Mouse (Mus musculus) bone marrow, adult 2 months (tissue): ENCODE measurements at regions not wholly inside any gene's neighbourhood (a gene's known extent, or its start where the extent isn't known, plus 50 kb on each side); places are given as distances from the start of the nearest gene placed in this dataset.

Experiments used
- H3K27ac ChIP-seq: fragments of 200-500 bp; 2 replicates; pipeline ENCODE4 v1.5.1; 2012; ENCODE audit warnings: low read depth, mild to moderate bottlenecking, control low read depth, inconsistent platforms, low read length; ENCODE audit not compliant: control insufficient read depth, poor library complexity, insufficient read depth
- H3K4me1 ChIP-seq: fragments of 200-500 bp; 2 replicates; pipeline ENCODE4 v1.6.1; 2011; ENCODE audit warnings: low read length; ENCODE audit not compliant: control insufficient read depth, insufficient read depth
- H3K4me3 ChIP-seq: fragments of 200-500 bp; replicated peaks from 2 replicates; pipeline ENCODE3; 2011; ENCODE audit warnings: mild to moderate bottlenecking, low read depth, low read length, control low read depth; ENCODE audit not compliant: control insufficient read depth
- CTCF ChIP-seq: fragments of 200-500 bp; IDR thresholded peaks from 2 replicates; pipeline ENCODE4 v1.5.1; 2011; ENCODE audit warnings: low read length, control low read depth; ENCODE audit not compliant: control insufficient read depth, insufficient read depth
- POLR2A ChIP-seq: fragments of 200-500 bp; IDR thresholded peaks from 2 replicates; pipeline ENCODE4 v1.6.1; 2011; ENCODE audit warnings: low read depth, mild to moderate bottlenecking, control low read depth, low read length, borderline replicate concordance; ENCODE audit not compliant: control insufficient read depth
- WGBS: fragments of 180-500 bp; shearing (Covaris S2); methylation state at CpG from one replicate; pipeline ENCODE4 v1.1.7; 2018; 5-methylcytosine and 5-hydroxymethylcytosine counted together

- Histone ChIP-seq H3K4me1 (peaks cover 2% of the 10 kb centered on the region; the same call in 1 of the 2 replicates), H3K27ac (no peak overlapping the region), H3K4me3 (no peak overlapping the region)
- TF ChIP-seq POLR2A (no peak), CTCF (no peak)
- 56% methylated on average over 6 of the region's 6 CpGs for WGBS
Measured at GRCm38 (mm10) chr7:67451157-67451793, 78.6 kb upstream of the Mef2a start.

GRCm38 (mm10) chr7:67446606-67447005, 73.9 kb upstream of the Mef2a start:
- 81% methylated on average over 9 of the region's 9 CpGs for WGBS
- TF ChIP-seq CTCF (no peak), POLR2A (no peak)
- peaks cover 3% of the 10 kb centered on the region for H3K4me1 ChIP-seq
- H3K4me3 ChIP-seq: no peak overlapping the region
- no peak overlapping the region for H3K27ac ChIP-seq

GRCm38 (mm10) chr7:67445203-67446041, 72.8 kb upstream of the Mef2a start:
- no peak for TF ChIP-seq POLR2A
- no peak for TF ChIP-seq CTCF
- H3K4me1 ChIP-seq: peaks cover 2% of the 10 kb centered on the region
- H3K27ac ChIP-seq: peak overlapping the region; percentile 88
- H3K4me3 ChIP-seq: no peak overlapping the region
- 3% methylated on average over 12 of the region's 12 CpGs for WGBS

- TF ChIP-seq POLR2A (no peak), CTCF (no peak)
- peaks cover 2% of the 10 kb centered on the region for H3K4me1 ChIP-seq
- peak overlapping the region; percentile 90 for H3K27ac ChIP-seq
- H3K4me3 ChIP-seq: no peak overlapping the region
- WGBS: 13% methylated on average over 3 of the region's 3 CpGs
Measured at GRCm38 (mm10) chr7:67444523-67444942, 71.9 kb upstream of the Mef2a start.

- H3K27ac ChIP-seq: no peak overlapping the region
- H3K4me3 ChIP-seq: no peak overlapping the region
- peaks cover 2% of the 10 kb centered on the region for H3K4me1 ChIP-seq
- no peak for TF ChIP-seq POLR2A
- TF ChIP-seq CTCF: no peak
- WGBS: 82% methylated on average over 3 of the region's 3 CpGs
Measured at GRCm38 (mm10) chr7:67443666-67444065, 71.0 kb upstream of the Mef2a start.

GRCm38 (mm10) chr7:67443001-67443555, 70.4 kb upstream of the Mef2a start:
- Histone ChIP-seq H3K4me1 (peaks cover 2% of the 10 kb centered on the region), H3K4me3 (no peak overlapping the region), H3K27ac (no peak overlapping the region)
- TF ChIP-seq CTCF (no peak), POLR2A (no peak)
- WGBS: 67% methylated on average over 12 of the region's 12 CpGs

- TF ChIP-seq POLR2A: no peak
- TF ChIP-seq CTCF: no peak
- H3K4me1 ChIP-seq: peaks cover 2% of the 10 kb centered on the region
- 24% methylated on average over 7 of the region's 7 CpGs for WGBS
- no peak overlapping the region for H3K27ac ChIP-seq
- H3K4me3 ChIP-seq: no peak overlapping the region
Measured at GRCm38 (mm10) chr7:67442284-67442683, 69.6 kb upstream of the Mef2a start.

GRCm38 (mm10) chr7:67440806-67441205, 68.1 kb upstream of the Mef2a start:
- TF ChIP-seq POLR2A: no peak
- no peak for TF ChIP-seq CTCF
- H3K4me1 ChIP-seq: peaks cover 2% of the 10 kb centered on the region
- H3K4me3 ChIP-seq: no peak overlapping the region
- H3K27ac ChIP-seq: no peak overlapping the region
- WGBS: 62% methylated on average over 8 of the region's 8 CpGs
